In the genomic region with DNA sequence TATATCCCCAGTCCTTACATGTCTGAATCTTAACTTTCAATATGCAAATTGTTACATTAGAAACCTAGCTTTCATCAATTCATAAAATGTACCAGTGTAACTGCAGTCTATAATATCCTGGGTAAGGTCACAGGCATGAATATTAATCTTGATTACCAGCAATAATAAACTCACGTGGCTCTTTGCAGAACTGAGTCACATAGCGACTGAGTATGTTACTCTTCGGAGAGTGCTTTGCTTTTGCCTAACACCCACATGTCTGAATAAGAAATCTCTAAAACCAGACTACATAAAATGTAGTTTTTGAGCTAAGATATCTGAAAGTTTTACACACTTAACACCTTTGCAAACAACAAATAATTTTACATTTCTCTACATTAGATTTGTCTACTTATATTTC, we compare ENCODE assay signal across 12 mouse cellular contexts. TPM values are rescaled to one million over a fixed set of nuclear protein-coding genes. Genes with fewer than 3 reads are reported as not detected.
DNase-seq lines count a peak whose midpoint lies in the region; ATAC-seq and TF ChIP-seq lines count a peak whose summit lies in the region.
"Had no signal": no experiment of that assay in that cellular context is flagged by ENCODE, and none has a peak within 500 bp of the region (broad histone marks: within the 10 kb centered on the region; RNA-seq: fewer than 3 reads in every experiment).

No protein-coding gene starts in this region.

- no peak for DNase-seq in left cerebral cortex, adult 2 months (ENCODE audit: extremely low spot score in 1 of 2, low spot score in 2 of 2)
- no peak for DNase-seq in left cerebral cortex, adult 18-20 months (ENCODE audit: low spot score in 2 of 2)
- no peak for DNase-seq in intestine, embryonic 14.5 days (ENCODE audit: low spot score)
- no peak for DNase-seq in left cerebral cortex, postnatal 14 days (ENCODE audit: low spot score in 2 of 2)
- DNase-seq in embryo, embryonic 10 days (ENCODE audit: low spot score): no peak
- DNase-seq: cerebellum, adult 18-20 months had no signal

- intact Hi-C loops in left cerebral cortex, adult 2 months (cut with DNase I): no loop called here
- intact Hi-C loops in left cerebral cortex, postnatal 14 days (cut with DNase I): no loop called here

- ATAC-seq in intestine, embryonic 14.5 days (replicated peaks; ENCODE audit: low FRiP score, low TSS enrichment, low read depth): no peak
- ATAC-seq: hindbrain, embryonic 16.5 days had no signal

- 6% methylated on average over 3 of the region's 3 CpGs for WGBS in bone marrow, adult 2 months
- 62% methylated on average over 3 of the region's 3 CpGs for WGBS in intestine, embryonic 14.5 days
- WGBS in small intestine, adult 2 months: 8% methylated on average over 3 of the region's 3 CpGs

- no peaks in the 10 kb centered on the region for H3K27me3 ChIP-seq in intestine, embryonic 14.5 days (replicated peaks; ENCODE audit: control insufficient read depth, insufficient read depth, low read length)
- no peaks in the 10 kb centered on the region for H3K27me3 ChIP-seq in small intestine, adult 2 months (ENCODE audit: control insufficient read depth, insufficient read depth, low read length)
- H3K27me3 ChIP-seq: midbrain, embryonic 13.5 days; neural tube, embryonic 15.5 days had no signal

- H3K36me3 ChIP-seq in intestine, embryonic 14.5 days (ENCODE audit: control insufficient read depth, insufficient read depth, low read length): no peaks in the 10 kb centered on the region
- 0 out of 2 replicates have a peak, but pooled peaks cover 2% of the 10 kb centered on the region for H3K36me3 ChIP-seq in small intestine, adult 2 months (ENCODE audit: control insufficient read depth, insufficient read depth, low read length)
- H3K36me3 ChIP-seq: midbrain, embryonic 13.5 days; neural tube, embryonic 15.5 days had no signal

- H3K4me3 ChIP-seq in left cerebral cortex, adult 2 months: peak overlapping the region; percentile 42
- H3K4me3 ChIP-seq in bone marrow, adult 2 months (replicated peaks; ENCODE audit: control insufficient read depth, low read depth, low read length): peak overlapping the region; percentile 64
- no peak overlapping the region for H3K4me3 ChIP-seq in intestine, embryonic 14.5 days (ENCODE audit: low read depth, low read length)
- H3K4me3 ChIP-seq in small intestine, adult 2 months (ENCODE audit: low read depth, low read length): no peak overlapping the region
- H3K4me3 ChIP-seq: midbrain, embryonic 13.5 days; neural tube, embryonic 15.5 days had no signal

- H3K9ac ChIP-seq in intestine, embryonic 14.5 days (ENCODE audit: low read length): no peak overlapping the region
- H3K9ac ChIP-seq: midbrain, embryonic 13.5 days; neural tube, embryonic 15.5 days had no signal

- H3K9me3 ChIP-seq in intestine, embryonic 14.5 days (ENCODE audit: control insufficient read depth, low read length): no peaks in the 10 kb centered on the region
- H3K9me3 ChIP-seq: midbrain, embryonic 13.5 days; neural tube, embryonic 15.5 days had no signal

- H3K27ac ChIP-seq in left cerebral cortex, adult 2 months: peak overlapping the region; percentile 53
- H3K27ac ChIP-seq in bone marrow, adult 2 months (ENCODE audit: control insufficient read depth, insufficient read depth, low read depth, low read length, poor library complexity): no peak overlapping the region
- no peak overlapping the region for H3K27ac ChIP-seq in intestine, embryonic 14.5 days (ENCODE audit: low read depth)
- peak overlapping the region; percentile 79; the same call in 1 of the 2 replicates for H3K27ac ChIP-seq in small intestine, adult 2 months (ENCODE audit: insufficient read depth, low read depth, low read length)
- H3K27ac ChIP-seq: midbrain, embryonic 13.5 days; neural tube, embryonic 15.5 days had no signal

- TF ChIP-seq POLR2A in bone marrow, adult 2 months (IDR thresholded peaks at IDR 0.05; ENCODE audit: borderline replicate concordance, control insufficient read depth, low read depth, low read length): no peak
- no peak for TF ChIP-seq POLR2A in small intestine, adult 2 months (IDR thresholded peaks at IDR 0.05; ENCODE audit: low read depth, low read length)

- no peak for TF ChIP-seq CTCF in left cerebral cortex, adult 2 months (IDR thresholded peaks at IDR 0.05)
- TF ChIP-seq CTCF in bone marrow, adult 2 months (IDR thresholded peaks at IDR 0.05; ENCODE audit: control insufficient read depth, insufficient read depth, low read length): no peak
- no peak for TF ChIP-seq CTCF in small intestine, adult 2 months (IDR thresholded peaks at IDR 0.05; ENCODE audit: extremely low read depth, insufficient read length, insufficient replicate concordance, low read depth, low read length)

- peaks cover 3% of the 10 kb centered on the region for H3K4me1 ChIP-seq in bone marrow, adult 2 months (ENCODE audit: control insufficient read depth, insufficient read depth, low read length)
- peaks cover 20% of the 10 kb centered on the region for H3K4me1 ChIP-seq in intestine, embryonic 14.5 days (replicated peaks; ENCODE audit: control insufficient read depth, insufficient read depth, low read length)
- H3K4me1 ChIP-seq in small intestine, adult 2 months (ENCODE audit: control insufficient read depth, insufficient read depth, insufficient read length, low read length): peaks cover 14% of the 10 kb centered on the region

- H3K4me2 ChIP-seq in intestine, embryonic 14.5 days (ENCODE audit: low read length): peak overlapping the region; percentile 37
- H3K4me2 ChIP-seq: midbrain, embryonic 13.5 days had no signal

RNA-seq across cellular contexts. Expression of a gene that starts 22.4 kb away (rescaled TPM):
- total RNA-seq in left cerebral cortex, adult 2 months (2021): 10 to 100 TPM; 56.1 to 56.6 TPM
- total RNA-seq in left cerebral cortex, adult 18-20 months (2021): 10 to 100 TPM; 57.1 to 60.8 TPM
- 188 and 205 TPM in 2 replicates for polyA plus RNA-seq in bone marrow, adult 2 months (2011; ENCODE audit: insufficient read depth, insufficient read length, low replicate concordance, missing spikeins)
- 63.7 and 69.1 TPM in 2 replicates for polyA plus RNA-seq in intestine, embryonic 14.5 days (2014; fragmentation: Nextera tagmentation; extraction: Ambion mirVana)
- polyA plus RNA-seq in small intestine, adult 2 months (2012; rRNA removed): 2.3 and 3.6 TPM in 2 replicates
- total RNA-seq in left cerebral cortex, postnatal 14 days (2021): 10 to 100 TPM; 48.4 to 52.0 TPM

RNA-seq across cellular contexts. Expression of a gene that starts 22.5 kb away (rescaled TPM):
- total RNA-seq in left cerebral cortex, adult 2 months (2021): under 1 TPM; 0.16 to 0.27 TPM
- under 1 TPM; 0.16 to 0.42 TPM for total RNA-seq in left cerebral cortex, adult 18-20 months (2021)
- polyA plus RNA-seq in bone marrow, adult 2 months (2011; ENCODE audit: insufficient read depth, insufficient read length, low replicate concordance, missing spikeins): 0.63 TPM in 1 of 2 replicates, not detected in the other
- 0.17 and 0.31 TPM in 2 replicates for polyA plus RNA-seq in intestine, embryonic 14.5 days (2014; fragmentation: Nextera tagmentation; extraction: Ambion mirVana)
- polyA plus RNA-seq in small intestine, adult 2 months (2012; rRNA removed): not detected in 2 replicates
- total RNA-seq in left cerebral cortex, postnatal 14 days (2021): under 1 TPM in 1 of 2 experiments, not detected in 1; 0.27 TPM
- polyA plus RNA-seq: large intestine, adult 2 months had no signal

Comparison
In these comparisons a context has a peak if more than half of its experiments do, and no peak if none do; other contexts are left out.
1. H3K27ac ChIP-seq: peak in left cerebral cortex, adult 2 months (single experiment) and small intestine, adult 2 months (single experiment); none in bone marrow, adult 2 months (single experiment) and intestine, embryonic 14.5 days (single experiment).
2. H3K4me3 ChIP-seq: peak in left cerebral cortex, adult 2 months (single experiment) and bone marrow, adult 2 months (single experiment); none in intestine, embryonic 14.5 days (single experiment) and small intestine, adult 2 months (single experiment).